Mouse (Mus musculus): ENCODE results near the gene Iqcf6. TPM values are rescaled to one million over a fixed set of nuclear protein-coding genes. Genes with fewer than 3 reads are reported as not detected.

Gene Iqcf6
- polyA plus RNA-seq, 1 experiment from 2014 or later = not detected

DNA sequence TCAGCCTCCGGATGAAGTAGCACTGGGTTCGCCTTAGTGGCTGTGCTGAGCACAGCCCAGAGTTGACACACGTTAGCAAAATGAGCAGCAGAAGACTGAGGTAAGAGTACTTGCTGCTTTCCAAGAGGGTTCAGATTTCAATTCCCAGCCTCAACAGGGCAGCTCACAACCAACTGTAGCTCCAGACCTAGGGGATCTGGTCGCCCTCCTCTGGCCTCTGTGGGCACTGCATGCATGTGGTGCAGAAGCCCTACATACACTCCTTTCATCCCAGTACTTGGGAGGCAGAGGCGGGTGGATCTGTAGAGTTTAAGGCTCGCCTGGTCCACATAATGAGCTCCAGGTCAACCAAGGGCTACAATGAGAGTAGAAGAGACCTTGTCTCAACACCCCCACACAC, 17.4 kb downstream of the Iqcf6 start:
- no peak overlapping the region for H3K4me3 ChIP-seq (ENCODE audit: low read depth, low read length)
- H3K9me3 ChIP-seq (ENCODE audit: control insufficient read depth, low read length) = no peaks in the 10 kb centered on the region
- no peaks in the 10 kb centered on the region for H3K36me3 ChIP-seq (ENCODE audit: control insufficient read depth, insufficient read depth, low read length)
- H3K27me3 ChIP-seq (ENCODE audit: control insufficient read depth, insufficient read depth, low read length) = peaks cover 4% of the 10 kb centered on the region; the same call in 1 of the 2 replicates
- H3K4me1 ChIP-seq (ENCODE audit: control insufficient read depth, insufficient read depth, low read length) = no peaks in the 10 kb centered on the region
- DNase-seq (ENCODE audit: low spot score) (peak; percentile 29), ATAC-seq (ENCODE audit: insufficient number of reproducible peaks, low FRiP score, low TSS enrichment, low read depth) (no peak)
- no peak overlapping the region for H3K9ac ChIP-seq (ENCODE audit: low read length)
- H3K4me2 ChIP-seq (ENCODE audit: low read depth, severe bottlenecking) = no peak overlapping the region
- H3K27ac ChIP-seq (replicated peaks; ENCODE audit: low read depth, low read length) = no peak overlapping the region
- 71% methylated on average over 6 of the region's 6 CpGs for WGBS

DNA sequence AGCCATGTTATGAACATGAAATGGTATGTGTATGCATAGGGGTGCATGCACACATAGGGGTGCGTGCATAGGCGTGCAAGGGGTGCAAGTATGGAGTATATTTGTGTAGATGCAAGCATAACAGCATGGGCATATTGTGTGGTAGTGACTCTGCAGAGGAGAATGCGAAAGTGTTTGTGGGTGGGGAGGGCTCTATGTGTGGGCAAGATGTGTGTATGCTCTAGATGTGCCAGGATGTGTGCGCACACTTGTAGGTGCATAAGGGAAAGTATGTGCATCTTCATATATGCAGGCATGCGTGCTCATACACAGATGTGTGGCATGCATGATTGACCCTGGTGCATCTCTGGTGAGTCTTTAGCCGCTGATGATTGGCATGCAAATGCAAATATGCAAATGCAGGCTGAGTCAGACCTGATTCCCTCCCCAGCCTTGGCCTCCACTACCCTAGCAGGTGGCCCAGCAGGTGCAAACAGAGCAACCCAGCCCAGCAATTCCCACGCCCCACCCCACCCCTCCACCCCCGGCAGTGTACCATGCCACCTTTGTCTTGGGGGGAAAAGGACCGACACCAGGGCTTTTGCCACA, 19.4 kb downstream of the Iqcf6 start:
- no peaks in the 10 kb centered on the region for H3K4me1 ChIP-seq (ENCODE audit: control insufficient read depth, insufficient read depth, low read length)
- DNase-seq (ENCODE audit: low spot score) (no peak), ATAC-seq (ENCODE audit: insufficient number of reproducible peaks, low FRiP score, low TSS enrichment, low read depth) (no peak)
- no peaks in the 10 kb centered on the region for H3K36me3 ChIP-seq (ENCODE audit: control insufficient read depth, insufficient read depth, low read length)
- no peak overlapping the region for H3K9ac ChIP-seq (ENCODE audit: low read length)
- peaks cover 4% of the 10 kb centered on the region; the same call in 1 of the 2 replicates for H3K27me3 ChIP-seq (ENCODE audit: control insufficient read depth, insufficient read depth, low read length)
- no peak overlapping the region for H3K4me2 ChIP-seq (ENCODE audit: low read depth, severe bottlenecking)
- H3K27ac ChIP-seq (replicated peaks; ENCODE audit: low read depth, low read length) = no peak overlapping the region
- 83% methylated on average over 9 of the region's 9 CpGs for WGBS
- no peaks in the 10 kb centered on the region for H3K9me3 ChIP-seq (ENCODE audit: control insufficient read depth, low read length)
- H3K4me3 ChIP-seq (ENCODE audit: low read depth, low read length) = no peak overlapping the region

DNA sequence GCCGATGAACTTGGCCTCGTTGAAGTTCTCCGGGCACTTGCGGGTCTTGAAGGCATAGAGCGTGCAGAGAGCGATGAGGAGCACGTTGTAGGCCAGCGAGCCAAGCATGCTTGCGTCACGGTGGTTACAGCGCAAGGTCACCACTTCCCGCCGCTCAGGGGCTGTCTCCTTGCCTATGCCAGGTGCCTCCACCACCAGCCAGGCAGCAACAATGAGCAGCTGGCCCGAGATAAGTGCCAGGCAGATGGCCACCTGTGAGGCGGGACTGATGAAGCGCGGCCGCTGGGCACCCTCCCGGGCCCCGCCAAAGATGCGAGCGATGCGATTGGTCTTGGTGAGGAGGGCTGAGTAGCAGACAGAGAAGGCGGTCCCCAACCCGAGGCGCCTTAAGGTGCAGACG, 20.8 kb downstream of the Iqcf6 start:
- Histone ChIP-seq H3K36me3 (ENCODE audit: control insufficient read depth, insufficient read depth, low read length) (no peaks in the 10 kb centered on the region), H3K9me3 (ENCODE audit: control insufficient read depth, low read length) (no peaks in the 10 kb centered on the region), H3K4me1 (ENCODE audit: control insufficient read depth, insufficient read depth, low read length) (no peaks in the 10 kb centered on the region), H3K9ac (ENCODE audit: low read length) (no peak overlapping the region), H3K4me3 (ENCODE audit: low read depth, low read length) (no peak overlapping the region), H3K4me2 (ENCODE audit: low read depth, severe bottlenecking) (no peak overlapping the region), H3K27ac (replicated peaks; ENCODE audit: low read depth, low read length) (no peak overlapping the region), H3K27me3 (ENCODE audit: control insufficient read depth, insufficient read depth, low read length) (peaks cover 4% of the 10 kb centered on the region; the same call in 1 of the 2 replicates)
- no peak for ATAC-seq (ENCODE audit: insufficient number of reproducible peaks, low FRiP score, low TSS enrichment, low read depth)
- no peak for DNase-seq (ENCODE audit: low spot score)
- 71% methylated on average over 27 of the region's 27 CpGs for WGBS

DNA sequence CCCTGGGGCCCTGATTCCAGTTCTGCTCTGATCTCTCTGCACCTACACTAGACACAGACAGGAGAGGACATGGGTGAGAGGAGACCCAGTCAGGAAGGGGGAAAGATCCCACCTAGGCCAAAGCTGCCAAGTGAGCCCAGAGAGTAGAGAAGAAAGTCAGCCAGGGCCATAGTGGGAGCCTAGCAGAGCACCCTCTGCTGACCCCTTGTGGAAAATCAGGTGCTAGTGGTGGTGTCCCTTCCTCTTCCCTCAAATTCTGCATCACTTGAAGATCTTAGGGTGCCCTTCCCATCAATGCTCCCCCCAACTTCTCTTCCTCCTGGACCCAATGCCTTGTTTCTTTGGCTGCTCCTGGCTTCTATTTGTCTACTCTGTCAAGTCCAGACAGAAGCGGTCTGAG, 26.3 kb downstream of the Iqcf6 start:
- DNase-seq (ENCODE audit: low spot score) (no peak), ATAC-seq (ENCODE audit: insufficient number of reproducible peaks, low FRiP score, low TSS enrichment, low read depth) (no peak)
- Histone ChIP-seq H3K4me2 (ENCODE audit: low read depth, severe bottlenecking) (no peak overlapping the region), H3K27ac (replicated peaks; ENCODE audit: low read depth, low read length) (no peak overlapping the region), H3K36me3 (ENCODE audit: control insufficient read depth, insufficient read depth, low read length) (no peaks in the 10 kb centered on the region), H3K27me3 (ENCODE audit: control insufficient read depth, insufficient read depth, low read length) (peaks cover 21% of the 10 kb centered on the region), H3K4me3 (ENCODE audit: low read depth, low read length) (no peak overlapping the region), H3K9ac (ENCODE audit: low read length) (no peak overlapping the region), H3K4me1 (ENCODE audit: control insufficient read depth, insufficient read depth, low read length) (no peaks in the 10 kb centered on the region), H3K9me3 (ENCODE audit: control insufficient read depth, low read length) (no peaks in the 10 kb centered on the region)
- 59% methylated on average over 1 of the region's 1 CpGs for WGBS

DNA sequence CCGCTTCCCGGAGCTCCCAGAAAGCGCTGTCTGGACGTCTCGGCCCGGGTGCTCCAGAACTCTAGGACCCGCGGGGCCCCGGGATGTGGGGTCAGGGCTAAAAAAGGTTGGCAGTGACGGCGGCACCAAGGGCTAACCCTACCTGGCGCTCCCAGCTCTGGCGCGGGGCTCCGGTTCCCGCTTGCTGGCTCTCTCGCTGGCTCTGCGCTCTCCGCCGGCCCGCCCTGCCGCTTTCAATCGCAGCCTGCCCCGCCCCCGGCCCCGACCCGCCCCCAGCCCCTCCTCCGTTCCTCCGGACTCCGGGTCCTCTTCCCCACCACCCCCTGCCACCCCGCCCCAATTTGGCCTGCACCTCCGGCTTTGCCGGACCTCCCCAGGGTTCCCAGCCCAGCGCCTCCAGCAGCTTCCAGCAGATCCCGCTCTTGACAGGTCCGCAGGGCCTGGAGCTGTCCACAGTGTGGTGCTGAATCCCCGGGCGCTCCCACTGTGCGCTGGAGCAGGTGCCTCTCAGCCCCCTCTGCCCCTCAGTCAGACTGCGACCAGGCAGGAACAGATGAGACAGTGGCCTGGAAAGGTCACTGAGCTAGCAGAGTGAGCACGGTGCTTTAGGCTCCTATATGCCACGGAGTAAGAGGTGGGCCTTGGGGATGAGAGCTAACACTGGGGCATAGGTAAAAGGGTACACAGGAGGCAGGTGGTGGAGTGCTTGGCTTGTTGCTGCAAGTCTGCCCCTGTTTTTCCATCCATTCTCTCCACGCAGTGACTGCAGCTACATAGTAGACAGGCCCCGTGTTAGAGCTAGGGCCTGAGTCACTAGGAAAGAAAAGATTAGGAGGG, 29.7 kb downstream of the Iqcf6 start, which contains the start of gene Grm2:
Gene Grm2 (minus strand): TSS at position 199 of the 837 bp plus-strand sequence.
- Histone ChIP-seq H3K4me1 (ENCODE audit: control insufficient read depth, insufficient read depth, low read length) (no peaks in the 10 kb centered on the region), H3K4me3 (ENCODE audit: low read depth, low read length) (peak within 1 kb of the TSS; percentile 9; the same call in 1 of the 2 replicates), H3K9ac (ENCODE audit: low read length) (no peak within 1 kb of the TSS), H3K27me3 (ENCODE audit: control insufficient read depth, insufficient read depth, low read length) (peaks cover 18% of the 10 kb centered on the region), H3K36me3 (ENCODE audit: control insufficient read depth, insufficient read depth, low read length) (no peaks in the 10 kb centered on the region), H3K4me2 (ENCODE audit: low read depth, severe bottlenecking) (peak within 1 kb of the TSS; percentile 44), H3K9me3 (ENCODE audit: control insufficient read depth, low read length) (no peaks in the 10 kb centered on the region), H3K27ac (replicated peaks; ENCODE audit: low read depth, low read length) (no peak within 1 kb of the TSS)
- DNase-seq (ENCODE audit: low spot score) (peak; percentile 92), ATAC-seq (ENCODE audit: insufficient number of reproducible peaks, low FRiP score, low TSS enrichment, low read depth) (0 out of 2 replicates have a peak, but pooled peaks have one; percentile 45)
- WGBS = 1% methylated on average over 36 of the region's 44 CpGs

DNA sequence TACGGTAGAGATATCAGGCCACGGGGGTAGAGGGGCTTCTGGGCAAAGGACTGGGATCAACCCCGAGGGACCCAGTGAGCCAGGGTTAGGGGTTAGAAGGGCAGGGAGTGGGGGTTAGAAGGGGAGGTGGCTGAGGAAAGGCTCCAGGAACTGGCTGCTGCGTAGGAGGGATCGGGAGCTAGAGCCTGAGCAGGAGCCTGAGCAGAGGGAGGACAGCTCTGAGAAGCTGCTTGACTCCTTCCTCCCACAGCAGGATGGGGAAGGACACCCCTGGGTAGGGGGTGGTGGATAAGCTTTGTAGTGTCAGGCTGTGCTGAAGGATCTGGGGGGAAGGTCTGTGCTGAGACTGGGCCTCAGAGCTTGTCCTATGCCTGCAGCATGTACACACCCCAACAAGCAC, 30.4 kb downstream of the Iqcf6 start:
- WGBS = 49% methylated on average over 5 of the region's 5 CpGs
- Histone ChIP-seq H3K27ac (replicated peaks; ENCODE audit: low read depth, low read length) (no peak overlapping the region), H3K27me3 (ENCODE audit: control insufficient read depth, insufficient read depth, low read length) (peaks cover 18% of the 10 kb centered on the region), H3K9me3 (ENCODE audit: control insufficient read depth, low read length) (no peaks in the 10 kb centered on the region), H3K4me1 (ENCODE audit: control insufficient read depth, insufficient read depth, low read length) (no peaks in the 10 kb centered on the region), H3K9ac (ENCODE audit: low read length) (no peak overlapping the region), H3K4me2 (ENCODE audit: low read depth, severe bottlenecking) (no peak overlapping the region), H3K36me3 (ENCODE audit: control insufficient read depth, insufficient read depth, low read length) (no peaks in the 10 kb centered on the region), H3K4me3 (ENCODE audit: low read depth, low read length) (no peak overlapping the region)
- no peak for ATAC-seq (ENCODE audit: insufficient number of reproducible peaks, low FRiP score, low TSS enrichment, low read depth)
- no peak for DNase-seq (ENCODE audit: low spot score)

DNA sequence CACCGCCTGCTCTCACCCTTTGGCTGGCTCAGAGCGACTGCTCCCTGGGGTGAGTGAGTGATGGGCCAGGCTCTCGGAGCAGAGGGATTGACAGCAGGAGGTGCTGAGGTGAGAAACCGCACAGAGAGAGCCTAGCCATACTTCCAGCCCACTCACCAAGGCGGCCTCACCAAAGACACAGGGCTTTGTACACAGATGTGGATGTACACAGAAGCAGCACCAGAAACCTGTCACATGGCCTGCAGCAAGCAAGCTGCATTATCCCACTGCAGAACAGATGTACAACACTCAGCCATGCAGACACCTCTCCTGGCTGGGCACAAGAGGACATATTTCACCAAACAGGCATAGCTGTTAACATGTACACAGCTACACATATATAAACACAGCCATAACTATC, 31.2 kb downstream of the Iqcf6 start:
- DNase-seq (ENCODE audit: low spot score) = no peak
- Histone ChIP-seq H3K4me1 (ENCODE audit: control insufficient read depth, insufficient read depth, low read length) (no peaks in the 10 kb centered on the region), H3K27me3 (ENCODE audit: control insufficient read depth, insufficient read depth, low read length) (peaks cover 18% of the 10 kb centered on the region), H3K9ac (ENCODE audit: low read length) (no peak overlapping the region), H3K9me3 (ENCODE audit: control insufficient read depth, low read length) (no peaks in the 10 kb centered on the region), H3K4me3 (ENCODE audit: low read depth, low read length) (no peak overlapping the region), H3K4me2 (ENCODE audit: low read depth, severe bottlenecking) (no peak overlapping the region), H3K36me3 (ENCODE audit: control insufficient read depth, insufficient read depth, low read length) (no peaks in the 10 kb centered on the region), H3K27ac (replicated peaks; ENCODE audit: low read depth, low read length) (no peak overlapping the region)
- no peak for ATAC-seq (ENCODE audit: insufficient number of reproducible peaks, low FRiP score, low TSS enrichment, low read depth)
- 28% methylated on average over 5 of the region's 5 CpGs for WGBS

DNA sequence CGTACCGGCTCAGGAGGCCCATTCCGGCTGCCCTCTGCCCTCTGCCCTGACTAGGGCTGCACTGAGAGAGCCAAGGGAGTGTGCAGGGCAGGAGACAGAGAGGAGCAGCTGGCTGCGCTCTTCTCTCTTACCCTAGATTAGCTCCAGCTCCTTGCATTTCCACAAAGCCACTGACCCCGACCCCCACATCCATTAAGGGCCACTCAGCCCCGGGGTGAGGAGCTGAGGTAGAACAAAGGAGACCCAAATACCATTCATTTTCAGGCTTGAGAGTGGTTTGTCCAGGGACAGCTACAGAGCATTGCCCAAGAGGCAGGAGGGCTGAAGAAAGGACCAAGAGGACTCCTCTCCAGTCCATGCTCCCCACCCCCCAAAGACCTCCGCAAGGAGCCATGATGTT, 33.1 kb downstream of the Iqcf6 start:
- H3K27ac ChIP-seq (replicated peaks; ENCODE audit: low read depth, low read length) = no peak overlapping the region
- no peak overlapping the region for H3K4me3 ChIP-seq (ENCODE audit: low read depth, low read length)
- no peaks in the 10 kb centered on the region for H3K36me3 ChIP-seq (ENCODE audit: control insufficient read depth, insufficient read depth, low read length)
- 84% methylated on average over 7 of the region's 7 CpGs for whole genome bisulfite sequencing
- H3K9ac ChIP-seq (ENCODE audit: low read length) = no peak overlapping the region
- no peak for ATAC-seq (ENCODE audit: insufficient number of reproducible peaks, low FRiP score, low TSS enrichment, low read depth)
- no peak for DNase-seq (ENCODE audit: low spot score)
- H3K4me2 ChIP-seq (ENCODE audit: low read depth, severe bottlenecking) = no peak overlapping the region
- peaks cover 12% of the 10 kb centered on the region for H3K27me3 ChIP-seq (ENCODE audit: control insufficient read depth, insufficient read depth, low read length)
- H3K9me3 ChIP-seq (ENCODE audit: control insufficient read depth, low read length) = no peaks in the 10 kb centered on the region
- H3K4me1 ChIP-seq (ENCODE audit: control insufficient read depth, insufficient read depth, low read length) = no peaks in the 10 kb centered on the region

All from limb, embryonic 11.5 days (tissue).